ENCODE assay signal across 21 mouse cellular contexts in genomic region chrX:13251683-13252082, GRCm38 (mm10). TPM values are rescaled to one million over a fixed set of nuclear protein-coding genes. Genes with fewer than 3 reads are reported as not detected.
DNase-seq lines count a peak whose midpoint lies in the region; ATAC-seq and TF ChIP-seq lines count a peak whose summit lies in the region.
"Had no signal": no experiment of that assay in that cellular context is flagged by ENCODE, and none has a peak within 500 bp of the region (broad histone marks: within the 10 kb centered on the region; RNA-seq: fewer than 3 reads in every experiment).

No protein-coding gene starts in this region.

- no peaks in the 10 kb centered on the region for H3K9me3 ChIP-seq in lung, postnatal 0 days (ENCODE audit: low read length)
- H3K9me3 ChIP-seq in stomach, postnatal 0 days (ENCODE audit: control insufficient read depth, low read length) = no peaks in the 10 kb centered on the region
- H3K9me3 ChIP-seq: G1E had no signal

- TF ChIP-seq CTCF in lung, postnatal 0 days (IDR thresholded peaks at IDR 0.05) = no peak
- TF ChIP-seq CTCF in stomach, postnatal 0 days (IDR thresholded peaks at IDR 0.05; ENCODE audit: low read depth) = no peak

- DNase-seq in heart, adult 11 months = peak; percentile 23
- DNase-seq in heart, postnatal 14 days = no peak
- no peak for DNase-seq in lung, postnatal 0 days (ENCODE audit: low spot score)
- no peak for DNase-seq in lung, postnatal 10 days
- DNase-seq in stomach, postnatal 0 days (ENCODE audit: low spot score) = peak; percentile 63
- DNase-seq in layer of hippocampus, postnatal 36 days = no peak
- DNase-seq: adrenal gland, adult 2 months; adrenal gland, adult 8-10 months; adrenal gland, postnatal 10 days; adrenal gland, postnatal 14 days; adrenal gland, postnatal 25 days; adrenal gland, postnatal 36 days; B cell, adult 2 months; cerebellum, adult 11 months; cerebellum, adult 11-12 months; cerebellum, adult 18-20 months had no signal

- TF ChIP-seq EP300 in lung, postnatal 0 days (IDR thresholded peaks at IDR 0.05) = no peak
- TF ChIP-seq EP300 in stomach, postnatal 0 days (optimal IDR thresholded peaks at IDR 0.05) = no peak

- 59% methylated on average over 4 of the region's 4 CpGs for whole genome bisulfite sequencing in lung, postnatal 0 days
- 50% methylated on average over 4 of the region's 4 CpGs for WGBS in stomach, postnatal 0 days

- intact Hi-C loops in heart, postnatal 14 days (cut with DNase I) = no loop called here

- H3K9ac ChIP-seq in lung, postnatal 0 days (replicated peaks; ENCODE audit: low read depth) = no peak overlapping the region
- H3K9ac ChIP-seq in stomach, postnatal 0 days (ENCODE audit: low read length) = no peak overlapping the region

- H3K4me1 ChIP-seq in lung, postnatal 0 days (ENCODE audit: insufficient read depth, low read depth, low read length) = no peaks in the 10 kb centered on the region
- no peaks in the 10 kb centered on the region for H3K4me1 ChIP-seq in stomach, postnatal 0 days (replicated peaks; ENCODE audit: control insufficient read depth, insufficient read depth)

- H3K4me2 ChIP-seq in lung, postnatal 0 days (replicated peaks; ENCODE audit: low read depth, low read length) = no peak overlapping the region
- H3K4me2 ChIP-seq in stomach, postnatal 0 days (replicated peaks; ENCODE audit: low read depth) = no peak overlapping the region

- H3K27me3 ChIP-seq in lung, postnatal 0 days (replicated peaks; ENCODE audit: insufficient read depth, low read length) = no peaks in the 10 kb centered on the region
- no peaks in the 10 kb centered on the region for H3K27me3 ChIP-seq in stomach, postnatal 0 days (ENCODE audit: control insufficient read depth, insufficient read depth, low read length)
- H3K27me3 ChIP-seq: CH12.LX had no signal

- no peak overlapping the region for H3K4me3 ChIP-seq in lung, postnatal 0 days (ENCODE audit: low read depth, low read length)
- H3K4me3 ChIP-seq in stomach, postnatal 0 days (ENCODE audit: low read depth, low read length) = no peak overlapping the region

- H3K36me3 ChIP-seq in lung, postnatal 0 days (ENCODE audit: insufficient read depth, low read length) = no peaks in the 10 kb centered on the region
- no peaks in the 10 kb centered on the region for H3K36me3 ChIP-seq in stomach, postnatal 0 days (ENCODE audit: control insufficient read depth, insufficient read depth, low read length)
- H3K36me3 ChIP-seq: G1E had no signal

- no peak overlapping the region for H3K27ac ChIP-seq in lung, postnatal 0 days (ENCODE audit: low read length)
- no peak overlapping the region for H3K27ac ChIP-seq in stomach, postnatal 0 days (replicated peaks)

- peak; percentile 19; the same call in 1 of the 2 replicates for ATAC-seq in lung, postnatal 0 days
- ATAC-seq in stomach, postnatal 0 days (ENCODE audit: low FRiP score, low TSS enrichment) = peak; percentile 84; the same call in 1 of the 2 replicates
- ATAC-seq: activated CD4-positive, CD25-positive, alpha-beta regulatory T cell, adult 4 months; CD4-positive, CD25-positive, alpha-beta regulatory T cell, adult 4 months; Patski had no signal

RNA-seq across cellular contexts. Expression of gene Ddx3x, which starts 29.1 kb away (rescaled TPM):
- total RNA-seq in heart, postnatal 14 days (2021) = 100 to 1,000 TPM; 131 to 194 TPM
- polyA plus RNA-seq in lung, postnatal 0 days (2015; fragmentation: Nextera tagmentation; extraction: Ambion mirVana) = 81.8 and 85.2 TPM in 2 replicates
- polyA plus RNA-seq in stomach, postnatal 0 days (2015; fragmentation: Nextera tagmentation; extraction: Ambion mirVana) = 73.9 and 74.3 TPM in 2 replicates
- total RNA-seq in layer of hippocampus, postnatal 36 days (2021) = 100 to 1,000 TPM; 147 to 183 TPM

Comparison
In these comparisons a context has a peak if more than half of its experiments do, and no peak if none do; other contexts are left out.
1. DNase-seq: peak in heart, adult 11 months (single experiment) and stomach, postnatal 0 days (single experiment); none in heart, postnatal 14 days (0 of 2), lung, postnatal 0 days (single experiment), lung, postnatal 10 days (single experiment) and layer of hippocampus, postnatal 36 days (0 of 2).